Mouse (Mus musculus): Measurements from ENCODE around the gene Golga3. TPM values are rescaled to one million over a fixed set of nuclear protein-coding genes. Genes with fewer than 3 reads are reported as not detected.
A peak's percentile ranks its signal among the peaks of the same experiment; 100 is the strongest.

The Golga3 gene
- 10 to 100 TPM; 42.0 to 46.7 TPM for total RNA-seq (2021)

- intact Hi-C loops (cut with DNase I), result no loop called here
- peak; percentile 85 to 86 for DNase-seq (ENCODE audit: low spot score in 2 of 2)
Measured at GRCm38 (mm10) chr5:110176362-110177020, at the start of gene Golga3. Golga3 (plus strand) TSS chr5:110176701.

GRCm38 (mm10) chr5:110135293-110136086 lies 41.0 kb upstream of the Golga3 start, which contains the start of gene Chfr:
Chfr (plus strand) TSS chr5:110135842.
- peak; percentile 100 for DNase-seq (ENCODE audit: low spot score in 2 of 2)
- intact Hi-C loops (cut with DNase I), result loop anchor here (2.0 kb wide), 1 partner anchor 25 kb away; the partner anchor contains the start of gene Zfp605

GRCm38 (mm10) chr5:110136087-110136464 lies 40.4 kb upstream of the Golga3 start:
- intact Hi-C loops (cut with DNase I), result no loop called here
- DNase-seq (ENCODE audit: low spot score in 2 of 2), result no peak

GRCm38 (mm10) chr5:110137816-110138215 lies 38.7 kb upstream of the Golga3 start:
- no peak for DNase-seq (ENCODE audit: low spot score in 2 of 2)
- intact Hi-C loops (cut with DNase I), result no loop called here

- no peak for DNase-seq (ENCODE audit: low spot score in 2 of 2)
- intact Hi-C loops (cut with DNase I), result no loop called here
Measured at GRCm38 (mm10) chr5:110139325-110139724, 37.2 kb upstream of the Golga3 start.

DNA sequence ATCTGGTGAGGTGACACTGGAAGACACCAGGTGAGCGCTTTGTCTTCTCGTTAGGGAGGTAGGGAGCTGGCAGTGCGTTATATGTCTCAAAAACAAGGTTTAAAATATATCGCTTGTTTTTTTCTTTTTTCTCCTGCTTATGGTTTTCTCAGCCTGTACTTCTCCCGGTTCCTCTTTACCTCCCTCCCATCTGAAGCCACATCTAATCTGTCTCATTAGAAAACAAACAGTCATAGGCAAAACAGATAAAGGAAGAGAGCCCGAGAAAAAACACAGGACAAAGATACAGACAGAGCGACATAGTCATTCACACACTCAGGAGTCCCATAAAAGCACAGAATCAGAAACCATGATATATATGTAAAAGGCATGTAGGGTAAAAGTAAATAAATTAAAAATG lies 36.1 kb upstream of the Golga3 start:
- DNase-seq (ENCODE audit: low spot score in 2 of 2), result no peak
- intact Hi-C loops (cut with DNase I), result no loop called here

DNA sequence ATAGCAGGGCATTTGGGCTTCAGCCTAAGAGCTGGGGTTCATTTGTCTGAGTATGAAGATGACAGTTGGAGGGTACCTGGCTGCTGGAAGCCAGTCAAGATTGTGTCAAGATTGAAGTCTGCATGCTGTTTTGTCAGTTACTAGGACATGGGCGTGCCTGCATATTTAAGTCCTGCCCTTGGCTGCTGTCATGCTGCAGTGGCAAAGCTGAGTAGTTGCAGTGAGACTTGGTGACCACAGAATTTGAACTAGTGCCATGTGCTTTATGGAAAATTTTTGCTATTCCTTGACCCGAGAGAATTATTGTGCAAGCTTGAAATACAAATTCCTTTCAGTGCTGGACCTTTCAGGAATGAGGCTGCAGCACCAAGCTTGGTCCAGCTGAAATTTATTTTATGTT lies 34.2 kb upstream of the Golga3 start:
- no peak for DNase-seq (ENCODE audit: low spot score in 2 of 2)
- intact Hi-C loops (cut with DNase I), result no loop called here

- no peak for DNase-seq (ENCODE audit: low spot score in 2 of 2)
- intact Hi-C loops (cut with DNase I), result no loop called here
Measured at GRCm38 (mm10) chr5:110143007-110143406, 33.5 kb upstream of the Golga3 start.

DNA sequence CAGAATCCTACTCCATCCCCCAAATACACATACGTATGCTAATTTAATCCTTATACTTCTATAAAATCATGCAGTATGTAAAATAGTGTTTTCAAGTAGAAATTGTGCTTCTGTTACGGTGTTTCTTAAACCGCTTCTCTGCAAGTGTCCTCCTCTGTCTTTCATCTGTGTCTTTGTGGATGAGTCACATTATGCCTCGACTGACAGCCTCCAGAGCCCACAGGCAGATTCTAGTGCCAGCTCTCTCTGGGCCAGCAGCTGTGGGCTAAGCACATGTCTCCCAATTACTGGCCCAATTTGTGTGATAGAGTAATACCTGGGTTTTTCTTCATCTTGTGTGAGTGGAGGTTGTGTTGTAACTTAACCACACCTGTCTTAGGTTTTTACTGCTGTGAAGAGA lies 7.1 kb upstream of the Golga3 start:
- intact Hi-C loops (cut with DNase I), result no loop called here
- DNase-seq (ENCODE audit: low spot score in 2 of 2), result no peak

GRCm38 (mm10) chr5:110177021-110177420 lies 520 bp downstream of the Golga3 start:
- no peak for DNase-seq (ENCODE audit: low spot score in 2 of 2)
- intact Hi-C loops (cut with DNase I), result no loop called here

DNA sequence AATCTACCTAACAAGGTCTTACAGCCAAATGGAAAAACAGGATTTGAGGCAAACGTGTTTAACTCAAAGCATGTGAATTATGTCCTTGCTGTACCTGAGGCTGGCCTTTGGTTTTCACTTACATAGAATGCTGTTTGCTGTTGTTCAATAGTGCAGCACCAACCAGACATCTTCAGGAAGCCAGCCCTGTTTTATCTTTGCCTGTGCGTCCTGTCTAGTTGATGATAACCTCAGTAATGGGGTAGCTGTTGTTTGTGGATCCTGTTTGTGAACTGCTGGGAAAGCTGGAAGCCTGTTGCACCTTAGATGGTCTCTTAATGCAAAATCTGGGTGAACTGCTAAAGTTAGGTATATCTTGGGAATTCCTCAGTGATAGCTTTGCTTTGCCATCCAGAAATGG lies 2.1 kb downstream of the Golga3 start:
- no peak for DNase-seq (ENCODE audit: low spot score in 2 of 2)
- intact Hi-C loops (cut with DNase I), result no loop called here

GRCm38 (mm10) chr5:110181716-110182115 lies 5.2 kb downstream of the Golga3 start:
- DNase-seq (ENCODE audit: low spot score in 2 of 2), result no peak
- intact Hi-C loops (cut with DNase I), result no loop called here

DNA sequence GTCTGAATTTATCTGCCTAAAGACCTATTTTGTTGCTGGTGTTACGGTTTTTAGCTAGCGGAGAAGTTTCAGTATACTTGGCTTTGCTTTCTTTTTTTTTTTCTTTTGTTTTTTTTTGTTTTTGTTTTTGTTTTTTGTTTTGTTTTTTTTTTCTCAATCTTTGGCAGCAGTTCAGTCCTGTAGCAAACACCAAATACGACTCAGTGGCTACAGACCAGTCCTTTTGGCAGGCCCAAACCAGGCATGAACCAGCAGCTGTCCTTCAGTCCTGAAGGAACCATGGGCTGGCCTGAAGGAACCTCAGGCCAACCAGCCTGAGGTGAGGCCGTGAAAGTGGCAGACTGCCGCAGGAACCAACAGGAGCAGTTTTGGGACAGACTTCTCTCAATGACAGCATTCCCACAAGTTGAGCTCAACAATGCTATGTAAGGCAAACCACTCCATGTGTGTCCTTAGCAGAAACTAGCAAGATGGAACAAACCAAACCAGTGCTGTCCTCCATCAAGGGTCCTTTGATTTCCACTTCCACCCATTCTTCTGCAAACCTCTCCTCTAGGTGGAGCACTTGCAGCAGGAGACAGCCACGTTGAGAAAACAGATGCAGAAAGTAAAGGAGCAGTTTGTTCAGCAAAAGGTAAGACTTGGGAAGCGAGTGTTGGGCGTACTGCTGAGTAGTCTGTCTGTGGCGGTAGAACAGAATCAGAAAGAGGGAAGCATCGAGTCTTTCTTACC lies 26.8 kb downstream of the Golga3 start:
- no peak for DNase-seq (ENCODE audit: low spot score in 2 of 2)
- intact Hi-C loops (cut with DNase I), result loop anchor here (5.0 kb wide), 1 partner anchor 49 kb away; no protein-coding TSS in a partner anchor

GRCm38 (mm10) chr5:110204777-110205176 lies 28.3 kb downstream of the Golga3 start:
- intact Hi-C loops (cut with DNase I), result loop anchor here (5.0 kb wide), 1 partner anchor 48 kb away; no protein-coding TSS in a partner anchor
- no peak for DNase-seq (ENCODE audit: low spot score in 2 of 2)

GRCm38 (mm10) chr5:110211312-110211711 lies 34.8 kb downstream of the Golga3 start:
- DNase-seq (ENCODE audit: low spot score in 2 of 2), result no peak
- intact Hi-C loops (cut with DNase I), result no loop called here

DNA sequence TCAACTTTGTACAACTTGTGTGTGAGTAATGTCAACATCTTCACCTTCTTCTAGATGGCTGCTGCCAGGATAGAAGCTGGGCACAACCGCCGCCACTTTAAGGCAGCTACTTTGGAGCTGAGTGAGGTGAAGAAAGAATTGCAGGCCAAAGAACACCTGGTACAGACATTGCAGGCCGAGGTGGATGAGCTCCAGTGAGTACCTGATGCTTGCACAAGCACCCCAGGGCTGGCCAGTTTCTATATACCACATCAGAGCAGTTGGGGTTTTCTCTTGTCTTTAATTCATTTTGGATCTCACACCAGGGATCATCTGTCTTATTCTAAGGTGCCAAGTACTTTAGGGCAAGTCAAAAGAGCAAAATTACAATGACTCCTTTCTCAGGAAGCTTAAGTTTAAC lies 40.3 kb downstream of the Golga3 start:
- intact Hi-C loops (cut with DNase I), result no loop called here
- DNase-seq (ENCODE audit: low spot score in 2 of 2), result no peak

GRCm38 (mm10) chr5:110220331-110220730 lies 43.8 kb downstream of the Golga3 start:
- intact Hi-C loops (cut with DNase I), result no loop called here
- no peak for DNase-seq (ENCODE audit: low spot score in 2 of 2)

DNA sequence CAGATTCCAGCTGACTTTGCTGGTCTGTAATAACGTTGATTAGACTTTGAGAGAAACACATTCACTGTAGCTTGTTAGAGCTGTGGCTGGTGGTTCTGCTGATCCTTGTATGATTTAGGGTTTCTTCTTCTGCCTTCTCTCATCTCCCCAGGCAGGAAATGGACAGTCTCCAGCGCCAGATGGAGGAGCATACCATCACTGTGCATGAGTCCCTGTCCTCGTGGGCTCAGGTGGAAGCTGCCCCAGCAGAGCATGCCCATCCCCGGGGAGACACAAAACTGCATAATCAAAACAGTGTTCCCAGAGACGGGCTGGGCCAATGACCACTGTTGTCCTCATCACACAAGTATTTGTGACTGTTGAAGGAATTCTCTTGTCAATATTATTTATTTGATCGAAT lies 46.3 kb downstream of the Golga3 start:
- intact Hi-C loops (cut with DNase I), result no loop called here
- no peak for DNase-seq (ENCODE audit: low spot score in 2 of 2)

GRCm38 (mm10) chr5:110225056-110225455 lies 48.6 kb downstream of the Golga3 start:
- no peak for DNase-seq (ENCODE audit: low spot score in 2 of 2)
- intact Hi-C loops (cut with DNase I), result no loop called here

GRCm38 (mm10) chr5:110227336-110227883 lies 50.9 kb downstream of the Golga3 start:
- DNase-seq (ENCODE audit: low spot score in 2 of 2), result no peak
- intact Hi-C loops (cut with DNase I), result no loop called here
